In the genomic region with DNA sequence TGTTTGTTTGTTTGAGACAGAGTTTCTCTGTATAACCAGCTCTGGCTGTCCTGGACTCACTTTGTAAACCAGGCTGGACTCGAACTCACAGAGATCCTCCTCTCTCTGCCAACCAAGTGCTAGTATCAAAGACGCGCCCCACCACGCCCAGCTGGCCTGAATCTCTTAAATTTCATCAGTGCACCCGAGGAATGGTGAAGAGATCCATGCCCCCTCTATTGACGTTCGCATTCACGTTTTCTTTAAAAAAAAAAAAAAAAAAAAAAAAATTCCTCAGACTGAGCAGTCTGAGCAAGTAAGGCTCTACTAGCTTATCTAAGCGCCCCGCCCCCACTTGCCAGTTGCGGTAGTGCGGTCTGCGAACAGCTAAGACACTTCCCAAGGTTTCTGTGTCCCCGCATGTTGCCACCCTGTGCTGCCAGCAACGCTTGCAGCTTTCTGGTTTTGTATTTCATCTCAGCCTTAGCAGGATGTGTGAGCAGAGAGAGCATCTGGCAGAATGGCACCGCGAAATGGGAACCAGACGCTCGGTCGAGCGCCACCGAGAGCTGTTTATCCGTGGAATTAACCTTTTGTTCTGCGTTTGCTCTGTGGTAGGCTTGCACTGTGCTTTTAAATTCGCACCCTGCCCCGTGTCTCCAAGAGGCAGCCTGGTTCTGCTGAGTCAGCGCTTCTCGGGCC, we compare ENCODE assay signal across 8 mouse cellular contexts.
DNase-seq lines count a peak whose midpoint lies in the region; ATAC-seq lines count a peak whose summit lies in the region.

No protein-coding gene starts in this region.

- peak; percentile 54 to 60 for DNase-seq in B cell, adult 2 months
- peak; percentile 14 for DNase-seq in NIH3T3 (ENCODE audit: low read depth)
- peak; percentile 80 for DNase-seq in kidney, postnatal 10 days
- DNase-seq in liver, embryonic 13.5 days: peak; percentile 63
- DNase-seq in thymus, adult 18-20 months: peak; percentile 41 to 53

- peak; percentile 70 for ATAC-seq in erythroblast, adult 5-6 weeks (replicated peaks; ENCODE audit: low FRiP score, poor library complexity, severe bottlenecking)
- peak; percentile 43; the same call in 1 of the 2 replicates for ATAC-seq in heart, embryonic 14.5 days (ENCODE audit: insufficient number of reproducible peaks, insufficient read depth, low FRiP score, low read depth)
- peak; percentile 61 for ATAC-seq in liver, embryonic 13.5 days (ENCODE audit: low read depth)
- peak; percentile 31; the same call in 1 of the 2 replicates for ATAC-seq in neural tube, embryonic 12.5 days (ENCODE audit: low FRiP score, low read depth)

- 6% methylated on average over 28 of the region's 28 CpGs for WGBS in heart, embryonic 14.5 days
- 4% methylated on average over 28 of the region's 28 CpGs for WGBS in liver, embryonic 13.5 days (ENCODE audit: insufficient replicate concordance)
- 8% methylated on average over 28 of the region's 28 CpGs for WGBS in neural tube, embryonic 12.5 days

- peak overlapping the region; percentile 71 for H3K4me2 ChIP-seq in heart, embryonic 14.5 days (ENCODE audit: low read length)
- peak overlapping the region; percentile 67 for H3K4me2 ChIP-seq in liver, embryonic 13.5 days
- H3K4me2 ChIP-seq in neural tube, embryonic 12.5 days (replicated peaks): peak overlapping the region; percentile 54

- peak overlapping the region; percentile 30 to 37 for H3K4me3 ChIP-seq in heart, embryonic 14.5 days (ENCODE audit: control insufficient read depth in 1 of 2, insufficient read depth in 1 of 2, low read depth in 1 of 2, low read length in 2 of 2)
- peak overlapping the region; percentile 48 for H3K4me3 ChIP-seq in liver, embryonic 13.5 days (replicated peaks)
- H3K4me3 ChIP-seq in neural tube, embryonic 12.5 days: peak overlapping the region; percentile 13; the same call in 1 of the 2 replicates

- H3K9me3 ChIP-seq in heart, embryonic 14.5 days (ENCODE audit: control insufficient read depth, low read length): no peaks in the 10 kb centered on the region
- H3K9me3 ChIP-seq in liver, embryonic 13.5 days (replicated peaks): no peaks in the 10 kb centered on the region
- H3K9me3 ChIP-seq in neural tube, embryonic 12.5 days: no peaks in the 10 kb centered on the region

- H3K4me1 ChIP-seq in heart, embryonic 14.5 days (ENCODE audit: control insufficient read depth in 2 of 2, insufficient read depth in 2 of 2, low read length in 2 of 2): peaks cover 15 to 16% of the 10 kb centered on the region in 2 experiments
- peaks cover 52% of the 10 kb centered on the region for H3K4me1 ChIP-seq in liver, embryonic 13.5 days (replicated peaks)
- H3K4me1 ChIP-seq in neural tube, embryonic 12.5 days: peaks cover 16% of the 10 kb centered on the region

- H3K9ac ChIP-seq in heart, embryonic 14.5 days (ENCODE audit: low read length): peak overlapping the region; percentile 54
- peak overlapping the region; percentile 56 for H3K9ac ChIP-seq in liver, embryonic 13.5 days
- H3K9ac ChIP-seq in neural tube, embryonic 12.5 days: no peak overlapping the region

- H3K27me3 ChIP-seq in heart, embryonic 14.5 days (ENCODE audit: control insufficient read depth, insufficient read depth, low read length): no peaks in the 10 kb centered on the region
- no peaks in the 10 kb centered on the region for H3K27me3 ChIP-seq in liver, embryonic 13.5 days
- H3K27me3 ChIP-seq in neural tube, embryonic 12.5 days (replicated peaks): peaks cover 37% of the 10 kb centered on the region

- H3K36me3 ChIP-seq in heart, embryonic 14.5 days (ENCODE audit: control insufficient read depth, insufficient read depth, low read length): no peaks in the 10 kb centered on the region
- H3K36me3 ChIP-seq in liver, embryonic 13.5 days: no peaks in the 10 kb centered on the region
- no peaks in the 10 kb centered on the region for H3K36me3 ChIP-seq in neural tube, embryonic 12.5 days

- H3K27ac ChIP-seq in heart, embryonic 14.5 days (replicated peaks in 1 of 2; ENCODE audit: control insufficient read depth in 1 of 2, insufficient read depth in 1 of 2, low read depth in 2 of 2, low read length in 2 of 2): no peak overlapping the region; a peak in 1 of 4 replicates
- peak overlapping the region; percentile 50 for H3K27ac ChIP-seq in liver, embryonic 13.5 days
- peak overlapping the region; percentile 27; the same call in 1 of the 2 replicates for H3K27ac ChIP-seq in neural tube, embryonic 12.5 days

Comparison
In these comparisons a context has a peak if more than half of its experiments do, and no peak if none do; other contexts are left out.
1. DNase-seq: peak in every context shown above with its lines; median percentile 80 in kidney, postnatal 10 days; 63 in liver, embryonic 13.5 days; 57 in B cell, adult 2 months; 47 in thymus, adult 18-20 months; 14 in NIH3T3.
2. H3K27ac ChIP-seq: peak in liver, embryonic 13.5 days (single experiment) and neural tube, embryonic 12.5 days (single experiment); none in heart, embryonic 14.5 days (0 of 2).
3. Peak in every context shown above with its lines, with median percentiles within 50 percentile points of each other: ATAC-seq, H3K4me2 ChIP-seq and H3K4me3 ChIP-seq.